ENCODE assay signal across 8 mouse cellular contexts in genomic region chr8:11215231-11215630, GRCm38 (mm10).
DNase-seq lines count a peak whose midpoint lies in the region; ATAC-seq and TF ChIP-seq lines count a peak whose summit lies in the region.
"Had no signal": no experiment of that assay in that cellular context is flagged by ENCODE, and none has a peak within 500 bp of the region (broad histone marks: within the 10 kb centered on the region; RNA-seq: fewer than 3 reads in every experiment).

No protein-coding gene starts in this region.

- DNase-seq in CH12.LX (ENCODE audit: extremely low read depth) (peak; percentile 81), ZHBTc4 (ENCODE audit: low read depth, low spot score) (peak; percentile 88)
- peak; percentile 83 for DNase-seq in embryo, embryonic 10 days (ENCODE audit: low spot score)
- peak; percentile 64 to 75 for DNase-seq in heart, postnatal 10 days
- DNase-seq in large intestine, adult 2 months (ENCODE audit: low read depth, low spot score) = peak; percentile 29
- DNase-seq in lung, adult 2 months = peak; percentile 26

- H3K9me3 ChIP-seq in CH12.LX (replicated peaks; ENCODE audit: low read length) = no peaks in the 10 kb centered on the region

- 0 out of 4 replicates have a peak, but pooled peaks cover 0 to 4% of the 10 kb centered on the region in 2 experiments for H3K4me1 ChIP-seq in CH12.LX (ENCODE audit: control insufficient read depth in 1 of 2, insufficient read depth in 2 of 2)
- H3K4me1 ChIP-seq in lung, adult 2 months (ENCODE audit: control insufficient read depth, insufficient read depth, low read length) = no peaks in the 10 kb centered on the region

- 20% methylated on average over 1 of the region's 1 CpGs for WGBS in large intestine, adult 2 months
- 26% methylated on average over 1 of the region's 1 CpGs for WGBS in lung, adult 2 months

- peak; percentile 44; the same call in 1 of the 2 replicates for ATAC-seq in neutrophil, adult 5-6 weeks (ENCODE audit: extremely low read depth, insufficient number of reproducible peaks, low FRiP score, poor library complexity, severe bottlenecking)

- H3K4me3 ChIP-seq in CH12.LX (replicated peaks in 1 of 3; ENCODE audit: low read depth in 2 of 3, low read length in 2 of 3, poor library complexity in 1 of 3) = no peak overlapping the region
- H3K4me3 ChIP-seq in lung, adult 2 months (replicated peaks; ENCODE audit: extremely low read depth, low read depth, low read length) = no peak overlapping the region

- no peak overlapping the region for H3K4me2 ChIP-seq in CH12.LX (ENCODE audit: insufficient read depth, low read depth, poor library complexity, severe bottlenecking)

- no peak for TF ChIP-seq POLR2A in CH12.LX (IDR thresholded peaks at IDR 0.05; ENCODE audit: low read depth, low read length)
- no peak for TF ChIP-seq POLR2A in lung, adult 2 months (IDR thresholded peaks at IDR 0.05; ENCODE audit: borderline replicate concordance, extremely low read depth, low read depth, low read length)

- no peak overlapping the region for H3K9ac ChIP-seq in CH12.LX (ENCODE audit: insufficient read depth, low read depth)

- in situ Hi-C loops in CH12.LX (cut with MboI; ENCODE audit: low pct_ligation_motif_present, low pct_unique_long_range_greater_than_20kb, low sequenced_read_pairs) = no loop called here

- no peaks in the 10 kb centered on the region for H3K79me2 ChIP-seq in CH12.LX (replicated peaks; ENCODE audit: control insufficient read depth, extremely low read depth, insufficient read depth, poor library complexity, severe bottlenecking)

- dilution Hi-C loops in CH12.LX (cut with MboI; ENCODE audit: extremely low pct_ligation_motif_present, extremely low pct_unique_long_range_greater_than_20kb, low sequenced_read_pairs) = no loop called here

- no peak for TF ChIP-seq EP300 in CH12.LX (IDR thresholded peaks at IDR 0.05; ENCODE audit: low read length)

- no peak overlapping the region for H3K27ac ChIP-seq in CH12.LX (ENCODE audit: insufficient read depth, low read depth)
- H3K27ac ChIP-seq: macrophage had no signal

- peak; percentile 48 for TF ChIP-seq RAD21 in CH12.LX (IDR thresholded peaks at IDR 0.05; ENCODE audit: low read depth, low read length)

- no peaks in the 10 kb centered on the region for H3K36me3 ChIP-seq in CH12.LX (replicated peaks in 1 of 2; ENCODE audit: control insufficient read depth in 1 of 2, insufficient read depth in 1 of 2, low read length in 1 of 2)

- peak; percentile 74 to 80 for TF ChIP-seq CTCF in CH12.LX (conservative IDR thresholded peaks at IDR 0.05 in 1 of 2, IDR thresholded peaks at IDR 0.05 in 1 of 2; ENCODE audit: low read depth in 2 of 2, low read length in 2 of 2)
- TF ChIP-seq CTCF in lung, adult 2 months (IDR thresholded peaks at IDR 0.05; ENCODE audit: insufficient read depth, low read length) = peak; percentile 48

- peaks cover 48% of the 10 kb centered on the region for H3K27me3 ChIP-seq in CH12.LX (replicated peaks)

- intact Hi-C loops in heart, postnatal 10 days (cut with DNase I) = loop anchor here (1.0 kb wide), 1 partner anchor 776 kb away; no protein-coding TSS in a partner anchor

TF ChIP-seq in CH12.LX, 34 proteins besides CTCF, POLR2A, EP300 and RAD21:
- TF ChIP-seq CHD1 (IDR thresholded peaks at IDR 0.05; ENCODE audit: low read depth, low read length) (no peak), IRF4 (IDR thresholded peaks at IDR 0.05; ENCODE audit: low read depth, low read length) (no peak), TCF12 (IDR thresholded peaks at IDR 0.05; ENCODE audit: low read depth, low read length) (no peak), GABPA (IDR thresholded peaks at IDR 0.05; ENCODE audit: insufficient replicate concordance, low read depth, low read length) (no peak), E2F4 (IDR thresholded peaks at IDR 0.05; ENCODE audit: insufficient replicate concordance, low read depth, low read length) (no peak), JUND (conservative IDR thresholded peaks at IDR 0.05; ENCODE audit: low read depth, low read length) (no peak), USF2 (conservative IDR thresholded peaks at IDR 0.05; ENCODE audit: low read depth, low read length) (no peak), ZC3H11A (IDR thresholded peaks at IDR 0.05; ENCODE audit: low read depth, low read length) (0 out of 2 replicates have a peak, but pooled peaks have one; percentile 3), MXI1 (IDR thresholded peaks at IDR 0.05; ENCODE audit: low read depth, low read length) (no peak), ELF1 (IDR thresholded peaks at IDR 0.05; ENCODE audit: low read depth, low read length) (no peak), BHLHE40 (IDR thresholded peaks at IDR 0.05; ENCODE audit: low read depth, low read length) (no peak), ZMIZ1 (IDR thresholded peaks at IDR 0.05; ENCODE audit: low read depth, low read length) (no peak), JUN (IDR thresholded peaks at IDR 0.05; ENCODE audit: insufficient read depth, low read depth, low read length) (no peak), MYC (IDR thresholded peaks at IDR 0.05; ENCODE audit: low read depth, low read length) (no peak), SMC3 (IDR thresholded peaks at IDR 0.05; ENCODE audit: low read depth, low read length) (peak; percentile 69), TBP (conservative IDR thresholded peaks at IDR 0.05; ENCODE audit: low read depth, low read length) (peak; percentile 79), RCOR1 (conservative IDR thresholded peaks at IDR 0.05; ENCODE audit: low read depth, low read length) (no peak)

Comparison
In these comparisons a context has a peak if more than half of its experiments do, and no peak if none do; other contexts are left out.
1. DNase-seq: peak in every context shown above with its lines; median percentile 88 in ZHBTc4; 83 in embryo, embryonic 10 days; 81 in CH12.LX; 70 in heart, postnatal 10 days; 29 in large intestine, adult 2 months; 26 in lung, adult 2 months.